Comparison of ENCODE assay signal across 15 mouse cellular contexts in the genomic region with DNA sequence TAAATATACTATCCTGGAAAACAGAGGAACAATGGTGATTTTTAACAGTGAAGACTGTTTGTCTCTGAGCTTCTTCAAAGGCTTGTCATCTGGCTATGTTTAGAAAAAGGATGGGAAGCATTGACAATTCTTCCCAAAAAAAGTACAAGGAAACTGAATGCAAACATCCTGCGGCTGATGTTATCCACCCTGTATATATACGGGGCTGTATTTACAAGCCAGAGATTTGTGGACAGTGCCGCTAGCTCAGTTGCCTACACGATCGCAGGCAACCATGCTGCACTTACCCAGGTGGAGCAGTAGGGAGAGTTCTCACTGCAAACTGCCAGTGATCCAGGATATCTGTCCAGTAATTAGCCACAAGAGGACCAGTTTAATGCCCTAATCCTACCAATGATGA. TPM values are rescaled to one million over a fixed set of nuclear protein-coding genes. Genes with fewer than 3 reads are reported as not detected.
DNase-seq lines count a peak whose midpoint lies in the region; ATAC-seq and TF ChIP-seq lines count a peak whose summit lies in the region.
"Had no signal": no experiment of that assay in that cellular context is flagged by ENCODE, and none has a peak within 500 bp of the region (broad histone marks: within the 10 kb centered on the region; RNA-seq: fewer than 3 reads in every experiment).

No protein-coding gene starts in this region.

- no peak for TF ChIP-seq EP300 in heart, adult 2 months (IDR thresholded peaks at IDR 0.05; ENCODE audit: insufficient read depth, low read depth, low read length)

- H3K79me2 ChIP-seq in heart, adult 2 months (replicated peaks; ENCODE audit: control insufficient read depth, insufficient read depth, low read length) = no peaks in the 10 kb centered on the region

- no peak for ATAC-seq in kidney, embryonic 15.5 days (replicated peaks; ENCODE audit: low FRiP score)
- ATAC-seq in lung, embryonic 15.5 days (ENCODE audit: borderline replicate concordance, extremely low read depth, low FRiP score, low TSS enrichment) = 0 out of 2 replicates have a peak, but pooled peaks have one; percentile 37
- no peak for ATAC-seq in forebrain, embryonic 15.5 days (replicated peaks)
- ATAC-seq: forebrain, embryonic 13.5 days had no signal

- peaks cover 11% of the 10 kb centered on the region for H3K4me1 ChIP-seq in heart, adult 2 months (ENCODE audit: control insufficient read depth, insufficient read depth, low read length)
- peaks cover 13% of the 10 kb centered on the region for H3K4me1 ChIP-seq in kidney, embryonic 15.5 days
- H3K4me1 ChIP-seq in cortical plate, adult 2 months (ENCODE audit: control insufficient read depth, insufficient read depth, low read length) = no peaks in the 10 kb centered on the region
- H3K4me1 ChIP-seq in lung, embryonic 15.5 days = peaks cover 18% of the 10 kb centered on the region
- H3K4me1 ChIP-seq in forebrain, embryonic 15.5 days = no peaks in the 10 kb centered on the region; the same call in 1 of the 2 replicates

- no peak overlapping the region for H3K4me2 ChIP-seq in kidney, embryonic 15.5 days
- H3K4me2 ChIP-seq in lung, embryonic 15.5 days = no peak overlapping the region
- H3K4me2 ChIP-seq in forebrain, embryonic 15.5 days (replicated peaks) = no peak overlapping the region
- H3K4me2 ChIP-seq: embryonic facial prominence, embryonic 12.5 days; forebrain, embryonic 13.5 days had no signal

- H3K9me3 ChIP-seq in kidney, embryonic 15.5 days (replicated peaks) = no peaks in the 10 kb centered on the region
- no peaks in the 10 kb centered on the region for H3K9me3 ChIP-seq in lung, embryonic 15.5 days
- no peaks in the 10 kb centered on the region for H3K9me3 ChIP-seq in forebrain, embryonic 15.5 days
- H3K9me3 ChIP-seq: embryonic facial prominence, embryonic 12.5 days; forebrain, embryonic 13.5 days had no signal

- no peak for DNase-seq in heart, adult 2 months
- DNase-seq in heart, postnatal 36 days = no peak
- DNase-seq in kidney, adult 9 months = no peak
- no peak for DNase-seq in Muller cell, postnatal 12 days (ENCODE audit: inconsistent ontology term)
- DNase-seq: cerebellum, adult 11 months; retina, postnatal 1 day had no signal

- no peak for TF ChIP-seq POLR2A in heart, adult 2 months (IDR thresholded peaks at IDR 0.05; ENCODE audit: insufficient read depth, low read depth, low read length)
- TF ChIP-seq POLR2A in cortical plate, adult 2 months (IDR thresholded peaks at IDR 0.05; ENCODE audit: extremely low read depth, insufficient read depth, low read length) = no peak

- 47% methylated on average over 5 of the region's 5 CpGs for WGBS in heart, adult 2 months
- WGBS in kidney, embryonic 15.5 days = 66% methylated on average over 5 of the region's 5 CpGs
- 29% methylated on average over 5 of the region's 5 CpGs for WGBS in lung, embryonic 15.5 days
- WGBS in forebrain, embryonic 15.5 days = 79% methylated on average over 5 of the region's 5 CpGs

- H3K27me3 ChIP-seq in heart, adult 2 months (ENCODE audit: control insufficient read depth, insufficient read depth, low read length) = no peaks in the 10 kb centered on the region
- no peaks in the 10 kb centered on the region for H3K27me3 ChIP-seq in kidney, embryonic 15.5 days
- no peaks in the 10 kb centered on the region for H3K27me3 ChIP-seq in lung, embryonic 15.5 days
- H3K27me3 ChIP-seq in forebrain, embryonic 15.5 days = no peaks in the 10 kb centered on the region
- H3K27me3 ChIP-seq: embryonic facial prominence, embryonic 12.5 days; forebrain, embryonic 13.5 days had no signal

- no peak overlapping the region for H3K9ac ChIP-seq in heart, adult 2 months (ENCODE audit: low read depth, low read length)
- no peak overlapping the region for H3K9ac ChIP-seq in kidney, embryonic 15.5 days
- no peak overlapping the region for H3K9ac ChIP-seq in lung, embryonic 15.5 days
- H3K9ac ChIP-seq in forebrain, embryonic 15.5 days (replicated peaks) = no peak overlapping the region
- H3K9ac ChIP-seq: embryonic facial prominence, embryonic 12.5 days; forebrain, embryonic 13.5 days had no signal

- H3K36me3 ChIP-seq in heart, adult 2 months (ENCODE audit: control insufficient read depth, insufficient read depth, low read length) = peaks cover 4% of the 10 kb centered on the region
- H3K36me3 ChIP-seq in kidney, embryonic 15.5 days = no peaks in the 10 kb centered on the region
- no peaks in the 10 kb centered on the region for H3K36me3 ChIP-seq in lung, embryonic 15.5 days
- no peaks in the 10 kb centered on the region for H3K36me3 ChIP-seq in forebrain, embryonic 15.5 days
- H3K36me3 ChIP-seq: embryonic facial prominence, embryonic 12.5 days had no signal

- H3K4me3 ChIP-seq in heart, adult 2 months = no peak overlapping the region
- no peak overlapping the region for H3K4me3 ChIP-seq in kidney, embryonic 15.5 days (replicated peaks)
- no peak overlapping the region for H3K4me3 ChIP-seq in cortical plate, adult 2 months (ENCODE audit: insufficient read depth, low read length)
- H3K4me3 ChIP-seq in lung, embryonic 15.5 days = no peak overlapping the region
- no peak overlapping the region for H3K4me3 ChIP-seq in forebrain, embryonic 15.5 days
- H3K4me3 ChIP-seq: embryonic facial prominence, embryonic 12.5 days; forebrain, embryonic 13.5 days had no signal

- TF ChIP-seq CTCF in heart, adult 2 months (IDR thresholded peaks at IDR 0.05) = peak; percentile 40
- no peak for TF ChIP-seq CTCF in cortical plate, adult 2 months (IDR thresholded peaks at IDR 0.05; ENCODE audit: extremely low read depth, insufficient read depth, low read length)

- H3K27ac ChIP-seq in heart, adult 2 months = peak overlapping the region; percentile 78
- H3K27ac ChIP-seq in kidney, embryonic 15.5 days = peak overlapping the region; percentile 84
- peak overlapping the region; percentile 17; the same call in 1 of the 2 replicates for H3K27ac ChIP-seq in cortical plate, adult 2 months (ENCODE audit: insufficient read depth, low read length)
- peak overlapping the region; percentile 53; the same call in 1 of the 2 replicates for H3K27ac ChIP-seq in lung, embryonic 15.5 days
- no peak overlapping the region for H3K27ac ChIP-seq in forebrain, embryonic 15.5 days (replicated peaks)
- H3K27ac ChIP-seq: embryonic facial prominence, embryonic 12.5 days; forebrain, embryonic 13.5 days had no signal

- intact Hi-C loops in heart, adult 2 months (cut with DNase I) = no loop called here
- intact Hi-C loops in heart, postnatal 36 days (cut with DNase I) = no loop called here

RNA-seq across cellular contexts. Expression of a gene that starts 16.6 kb away (rescaled TPM):
- total RNA-seq in heart, adult 2 months (2021) = under 1 TPM in 1 of 2 experiments, not detected in 1; 0.14 TPM
- 0.68 and 1.4 TPM in 2 replicates for polyA plus RNA-seq in heart, adult 2 months (2012; rRNA removed)
- under 1 TPM; 0.31 to 0.33 TPM for total RNA-seq in heart, postnatal 36 days (2021)
- 0.45 and 0.55 TPM in 2 replicates for polyA plus RNA-seq in kidney, embryonic 15.5 days (2015; fragmentation: Nextera tagmentation; extraction: Ambion mirVana)
- not detected in 2 replicates for polyA plus RNA-seq in cortical plate, adult 2 months (2012; rRNA removed)
- 0.95 and 1.0 TPM in 2 replicates for polyA plus RNA-seq in lung, embryonic 15.5 days (2015; fragmentation: Nextera tagmentation; extraction: Ambion mirVana)
- polyA plus RNA-seq in forebrain, embryonic 15.5 days (2015; fragmentation: Nextera tagmentation; extraction: Ambion mirVana) = 0.10 and 0.13 TPM in 2 replicates

RNA-seq across cellular contexts. Expression of a gene that starts 26.6 kb away (rescaled TPM):
- 10 to 100 TPM; 10.6 to 12.4 TPM for total RNA-seq in heart, adult 2 months (2021)
- polyA plus RNA-seq in heart, adult 2 months (2012; rRNA removed) = 3.4 and 6.9 TPM in 2 replicates
- total RNA-seq in heart, postnatal 36 days (2021) = 10 to 100 TPM in 1 of 2 experiments, 1 to 10 TPM in 1; 9.8 to 11.1 TPM
- polyA plus RNA-seq in kidney, embryonic 15.5 days (2015; fragmentation: Nextera tagmentation; extraction: Ambion mirVana) = 8.6 and 9.5 TPM in 2 replicates
- polyA plus RNA-seq in cortical plate, adult 2 months (2012; rRNA removed) = 0.47 and 0.73 TPM in 2 replicates
- 25.0 and 27.8 TPM in 2 replicates for polyA plus RNA-seq in lung, embryonic 15.5 days (2015; fragmentation: Nextera tagmentation; extraction: Ambion mirVana)
- 0.92 and 1.5 TPM in 2 replicates for polyA plus RNA-seq in forebrain, embryonic 15.5 days (2015; fragmentation: Nextera tagmentation; extraction: Ambion mirVana)

RNA-seq across cellular contexts. Expression of a gene that starts 28.1 kb away (rescaled TPM):
- 1 to 10 TPM; 1.5 to 5.7 TPM for total RNA-seq in heart, adult 2 months (2021)
- 1.7 and 2.8 TPM in 2 replicates for polyA plus RNA-seq in heart, adult 2 months (2012; rRNA removed)
- 1 to 10 TPM; 1.5 to 1.7 TPM for total RNA-seq in heart, postnatal 36 days (2021)
- polyA plus RNA-seq in kidney, embryonic 15.5 days (2015; fragmentation: Nextera tagmentation; extraction: Ambion mirVana) = 2.2 and 2.7 TPM in 2 replicates
- 0.10 TPM in 1 of 2 replicates, not detected in the other for polyA plus RNA-seq in cortical plate, adult 2 months (2012; rRNA removed)
- polyA plus RNA-seq in lung, embryonic 15.5 days (2015; fragmentation: Nextera tagmentation; extraction: Ambion mirVana) = 2.6 and 4.6 TPM in 2 replicates
- polyA plus RNA-seq in forebrain, embryonic 15.5 days (2015; fragmentation: Nextera tagmentation; extraction: Ambion mirVana) = 1.5 and 1.8 TPM in 2 replicates
- polyA plus RNA-seq: gonadal fat pad, adult 2 months had no signal

RNA-seq across cellular contexts. Expression of a gene that starts 39.5 kb away (rescaled TPM):
- under 1 TPM; 0.16 to 0.23 TPM for total RNA-seq in heart, adult 2 months (2021)
- polyA plus RNA-seq in heart, adult 2 months (2012; rRNA removed) = 0.20 and 0.70 TPM in 2 replicates
- total RNA-seq in heart, postnatal 36 days (2021) = under 1 TPM in 1 of 2 experiments, not detected in 1; 0.19 TPM
- polyA plus RNA-seq in kidney, embryonic 15.5 days (2015; fragmentation: Nextera tagmentation; extraction: Ambion mirVana) = not detected in 2 replicates
- 0.06 and 0.19 TPM in 2 replicates for polyA plus RNA-seq in cortical plate, adult 2 months (2012; rRNA removed)
- 0.47 TPM in 1 of 2 replicates, not detected in the other for polyA plus RNA-seq in lung, embryonic 15.5 days (2015; fragmentation: Nextera tagmentation; extraction: Ambion mirVana)
- polyA plus RNA-seq in forebrain, embryonic 15.5 days (2015; fragmentation: Nextera tagmentation; extraction: Ambion mirVana) = 0.14 TPM in 1 of 2 replicates, not detected in the other
- total RNA-seq: left cerebral cortex, adult 8-10 months had no signal
- polyA plus RNA-seq: adrenal gland, adult 2 months; embryonic facial prominence, embryonic 12.5 days had no signal
